In genomic region chr8:10468490-10468889, GRCm38 (mm10) we compare ENCODE assay signal across 20 mouse cellular contexts.
DNase-seq lines count a peak whose midpoint lies in the region; ATAC-seq and TF ChIP-seq lines count a peak whose summit lies in the region.
"Had no signal": no experiment of that assay in that cellular context is flagged by ENCODE, and none has a peak within 500 bp of the region (broad histone marks: within the 10 kb centered on the region; RNA-seq: fewer than 3 reads in every experiment).

No protein-coding gene starts in this region.

- peak; percentile 49 for DNase-seq in embryo, embryonic 10 days (ENCODE audit: low spot score)
- DNase-seq in kidney, postnatal 0 days (ENCODE audit: low spot score) = peak; percentile 41
- peak; percentile 12 for DNase-seq in lung, postnatal 36 days
- no peak for DNase-seq in layer of hippocampus, adult 2 months (ENCODE audit: low spot score in 2 of 2)
- no peak for DNase-seq in right cerebral cortex, postnatal 10 days (ENCODE audit: low spot score in 2 of 2)
- DNase-seq: cerebellum, postnatal 14 days; forebrain, postnatal 0 days; gastrocnemius, postnatal 10 days; heart, postnatal 14 days; thymus, postnatal 25 days had no signal

- H3K27me3 ChIP-seq in kidney, embryonic 16.5 days (ENCODE audit: insufficient read depth, low read length) = no peaks in the 10 kb centered on the region
- H3K27me3 ChIP-seq in kidney, embryonic 15.5 days = peaks cover 9% of the 10 kb centered on the region; the same call in 1 of the 2 replicates
- H3K27me3 ChIP-seq in kidney, postnatal 0 days (ENCODE audit: insufficient read depth, low read length) = no peaks in the 10 kb centered on the region
- H3K27me3 ChIP-seq: embryonic facial prominence, embryonic 12.5 days; intestine, embryonic 15.5 days had no signal

- H3K4me2 ChIP-seq in kidney, embryonic 16.5 days (replicated peaks; ENCODE audit: low read depth, low read length) = no peak overlapping the region
- no peak overlapping the region for H3K4me2 ChIP-seq in kidney, embryonic 15.5 days
- H3K4me2 ChIP-seq in kidney, postnatal 0 days (ENCODE audit: low read length) = no peak overlapping the region
- H3K4me2 ChIP-seq: embryonic facial prominence, embryonic 12.5 days; heart, embryonic 11.5 days; hindbrain, embryonic 14.5 days; intestine, embryonic 15.5 days; liver, embryonic 11.5 days had no signal

- ATAC-seq in kidney, embryonic 16.5 days (ENCODE audit: low FRiP score, low TSS enrichment) = peak; percentile 59; the same call in 1 of the 2 replicates
- no peak for ATAC-seq in kidney, embryonic 15.5 days (replicated peaks; ENCODE audit: low FRiP score)
- ATAC-seq in kidney, postnatal 0 days (replicated peaks; ENCODE audit: low FRiP score, low read depth) = no peak
- ATAC-seq: forebrain, postnatal 0 days; intestine, embryonic 15.5 days; midbrain, embryonic 16.5 days had no signal

- H3K4me1 ChIP-seq in kidney, embryonic 16.5 days (ENCODE audit: insufficient read depth, low read length) = peaks cover 11% of the 10 kb centered on the region
- H3K4me1 ChIP-seq in kidney, embryonic 15.5 days = peaks cover 17% of the 10 kb centered on the region
- no peaks in the 10 kb centered on the region for H3K4me1 ChIP-seq in kidney, postnatal 0 days (replicated peaks; ENCODE audit: insufficient read depth, low read length)
- H3K4me1 ChIP-seq: intestine, embryonic 15.5 days had no signal

- H3K4me3 ChIP-seq in kidney, embryonic 16.5 days (ENCODE audit: low read length) = no peak overlapping the region
- H3K4me3 ChIP-seq in kidney, embryonic 15.5 days (replicated peaks) = no peak overlapping the region
- no peak overlapping the region for H3K4me3 ChIP-seq in kidney, postnatal 0 days (replicated peaks; ENCODE audit: low read depth, low read length)
- H3K4me3 ChIP-seq in layer of hippocampus, adult 2 months = no peak overlapping the region
- H3K4me3 ChIP-seq: embryonic facial prominence, embryonic 12.5 days; intestine, embryonic 15.5 days; left cerebral cortex, adult 2 months; limb, embryonic 10.5 days had no signal

- H3K9ac ChIP-seq in kidney, embryonic 16.5 days (replicated peaks; ENCODE audit: low read length) = no peak overlapping the region
- no peak overlapping the region for H3K9ac ChIP-seq in kidney, embryonic 15.5 days
- H3K9ac ChIP-seq in kidney, postnatal 0 days (ENCODE audit: low read depth, low read length) = no peak overlapping the region
- H3K9ac ChIP-seq: embryonic facial prominence, embryonic 12.5 days; forebrain, postnatal 0 days; hindbrain, embryonic 14.5 days; intestine, embryonic 15.5 days had no signal

- WGBS in kidney, embryonic 16.5 days = 26% methylated on average over 3 of the region's 3 CpGs
- 24% methylated on average over 3 of the region's 3 CpGs for WGBS in kidney, embryonic 15.5 days
- 21% methylated on average over 3 of the region's 3 CpGs for WGBS in kidney, postnatal 0 days

- TF ChIP-seq CTCF in kidney, postnatal 0 days (IDR thresholded peaks at IDR 0.05; ENCODE audit: low read depth) = no peak
- TF ChIP-seq CTCF in layer of hippocampus, adult 2 months (conservative IDR thresholded peaks at IDR 0.05) = no peak

- H3K27ac ChIP-seq in kidney, embryonic 16.5 days (ENCODE audit: low read length) = no peak overlapping the region
- no peak overlapping the region for H3K27ac ChIP-seq in kidney, embryonic 15.5 days
- no peak overlapping the region for H3K27ac ChIP-seq in kidney, postnatal 0 days
- H3K27ac ChIP-seq in layer of hippocampus, adult 2 months = no peak overlapping the region
- H3K27ac ChIP-seq: embryonic facial prominence, embryonic 12.5 days; hindbrain, embryonic 14.5 days; intestine, embryonic 15.5 days; left cerebral cortex, adult 2 months; limb, embryonic 10.5 days had no signal

- H3K9me3 ChIP-seq in kidney, embryonic 16.5 days (ENCODE audit: low read length) = no peaks in the 10 kb centered on the region
- no peaks in the 10 kb centered on the region for H3K9me3 ChIP-seq in kidney, embryonic 15.5 days (replicated peaks)
- no peaks in the 10 kb centered on the region for H3K9me3 ChIP-seq in kidney, postnatal 0 days (replicated peaks; ENCODE audit: low read length)
- H3K9me3 ChIP-seq: embryonic facial prominence, embryonic 12.5 days; intestine, embryonic 15.5 days; limb, embryonic 10.5 days had no signal

- no peaks in the 10 kb centered on the region for H3K36me3 ChIP-seq in kidney, embryonic 16.5 days (ENCODE audit: insufficient read depth, low read length)
- no peaks in the 10 kb centered on the region for H3K36me3 ChIP-seq in kidney, embryonic 15.5 days
- no peaks in the 10 kb centered on the region for H3K36me3 ChIP-seq in kidney, postnatal 0 days (ENCODE audit: insufficient read depth, low read length)
- H3K36me3 ChIP-seq: embryonic facial prominence, embryonic 12.5 days; intestine, embryonic 15.5 days; limb, embryonic 10.5 days had no signal

Comparison
In these comparisons a context has a peak if more than half of its experiments do, and no peak if none do; other contexts are left out.
1. DNase-seq: peak in embryo, embryonic 10 days (single experiment), kidney, postnatal 0 days (single experiment) and lung, postnatal 36 days (single experiment); none in layer of hippocampus, adult 2 months (0 of 2) and right cerebral cortex, postnatal 10 days (0 of 2).